Mouse (Mus musculus): Measurements from ENCODE around the gene Gstt2.

GRCm38 (mm10) chr10:75856155-75856907 lies 19.1 kb upstream of the Gstt2 start:
- no peak for TF ChIP-seq EP300 (IDR thresholded peaks at IDR 0.05; ENCODE audit: low read depth)
- TF ChIP-seq CTCF (IDR thresholded peaks at IDR 0.05; ENCODE audit: low read depth), result no peak

Measured in liver, postnatal 0 days (tissue).